Mouse (Mus musculus): Measurements from ENCODE around the gene Pdgfa. TPM values are rescaled to one million over a fixed set of nuclear protein-coding genes. Genes with fewer than 3 reads are reported as not detected.

The Pdgfa gene
- polyA plus RNA-seq, 1 experiment from 2014 or later, result 58.6 TPM

- ATAC-seq (ENCODE audit: low FRiP score, low TSS enrichment), result peak; percentile 75
- WGBS, result 35% methylated on average over 6 of the region's 6 CpGs
- H3K4me1 ChIP-seq (ENCODE audit: insufficient read depth, low read length), result peaks cover 17% of the 10 kb centered on the region
Measured at GRCm38 (mm10) chr5:139020595-139020994, 23.4 kb upstream of the Pdgfa start.

GRCm38 (mm10) chr5:139017371-139018124 lies 20.4 kb upstream of the Pdgfa start:
- H3K9me3 ChIP-seq (ENCODE audit: low read length), result no peaks in the 10 kb centered on the region
- peaks cover 24% of the 10 kb centered on the region for H3K4me1 ChIP-seq (ENCODE audit: insufficient read depth, low read length)
- no peak overlapping the region for H3K9ac ChIP-seq (replicated peaks; ENCODE audit: low read length)
- H3K27me3 ChIP-seq (ENCODE audit: insufficient read depth, low read length), result no peaks in the 10 kb centered on the region
- WGBS, result 69% methylated on average over 15 of the region's 15 CpGs
- H3K4me2 ChIP-seq (replicated peaks; ENCODE audit: low read depth, low read length), result no peak overlapping the region
- no peak overlapping the region for H3K4me3 ChIP-seq (ENCODE audit: low read length)
- ATAC-seq (ENCODE audit: low FRiP score, low TSS enrichment), result no peak
- no peaks in the 10 kb centered on the region for H3K36me3 ChIP-seq (ENCODE audit: insufficient read depth, low read length)
- no peak overlapping the region for H3K27ac ChIP-seq (ENCODE audit: low read length)

More at GRCm38 (mm10) chr5:139020595-139020994, 23.4 kb upstream of the Pdgfa start:
- Histone ChIP-seq H3K9me3 (ENCODE audit: low read length) (no peaks in the 10 kb centered on the region), H3K4me3 (ENCODE audit: low read length) (no peak overlapping the region), H3K36me3 (ENCODE audit: insufficient read depth, low read length) (no peaks in the 10 kb centered on the region), H3K27ac (ENCODE audit: low read length) (no peak overlapping the region), H3K9ac (replicated peaks; ENCODE audit: low read length) (no peak overlapping the region), H3K27me3 (ENCODE audit: insufficient read depth, low read length) (no peaks in the 10 kb centered on the region), H3K4me2 (replicated peaks; ENCODE audit: low read depth, low read length) (no peak overlapping the region)

- no peak overlapping the region for H3K4me3 ChIP-seq (ENCODE audit: low read length)
- no peak overlapping the region for H3K9ac ChIP-seq (replicated peaks; ENCODE audit: low read length)
- no peaks in the 10 kb centered on the region for H3K9me3 ChIP-seq (ENCODE audit: low read length)
- ATAC-seq (ENCODE audit: low FRiP score, low TSS enrichment), result peak; percentile 86
- H3K36me3 ChIP-seq (ENCODE audit: insufficient read depth, low read length), result no peaks in the 10 kb centered on the region
- peaks cover 18% of the 10 kb centered on the region for H3K4me1 ChIP-seq (ENCODE audit: insufficient read depth, low read length)
- H3K27ac ChIP-seq (ENCODE audit: low read length), result no peak overlapping the region
- WGBS, result 32% methylated on average over 3 of the region's 3 CpGs
- H3K27me3 ChIP-seq (ENCODE audit: insufficient read depth, low read length), result no peaks in the 10 kb centered on the region
- H3K4me2 ChIP-seq (replicated peaks; ENCODE audit: low read depth, low read length), result no peak overlapping the region
Measured at GRCm38 (mm10) chr5:139015097-139015496, 17.9 kb upstream of the Pdgfa start.

GRCm38 (mm10) chr5:139010649-139011048 lies 13.5 kb upstream of the Pdgfa start:
- H3K27ac ChIP-seq (ENCODE audit: low read length), result no peak overlapping the region
- no peak overlapping the region for H3K4me2 ChIP-seq (replicated peaks; ENCODE audit: low read depth, low read length)
- H3K9ac ChIP-seq (replicated peaks; ENCODE audit: low read length), result no peak overlapping the region
- H3K4me1 ChIP-seq (ENCODE audit: insufficient read depth, low read length), result peaks cover 8% of the 10 kb centered on the region
- H3K9me3 ChIP-seq (ENCODE audit: low read length), result no peaks in the 10 kb centered on the region
- H3K4me3 ChIP-seq (ENCODE audit: low read length), result no peak overlapping the region
- 0 out of 2 replicates have a peak, but pooled peaks cover 3% of the 10 kb centered on the region for H3K27me3 ChIP-seq (ENCODE audit: insufficient read depth, low read length)
- WGBS, result 55% methylated on average over 2 of the region's 2 CpGs
- H3K36me3 ChIP-seq (ENCODE audit: insufficient read depth, low read length), result no peaks in the 10 kb centered on the region
- no peak for ATAC-seq (ENCODE audit: low FRiP score, low TSS enrichment)

- Histone ChIP-seq H3K36me3 (ENCODE audit: insufficient read depth, low read length) (no peaks in the 10 kb centered on the region), H3K9ac (replicated peaks; ENCODE audit: low read length) (no peak overlapping the region), H3K4me2 (replicated peaks; ENCODE audit: low read depth, low read length) (no peak overlapping the region), H3K9me3 (ENCODE audit: low read length) (peaks cover under 1% of the 10 kb centered on the region; the same call in 1 of the 2 replicates), H3K27ac (ENCODE audit: low read length) (no peak overlapping the region), H3K27me3 (ENCODE audit: insufficient read depth, low read length) (0 out of 2 replicates have a peak, but pooled peaks cover 6% of the 10 kb centered on the region), H3K4me3 (ENCODE audit: low read length) (no peak overlapping the region), H3K4me1 (ENCODE audit: insufficient read depth, low read length) (no peaks in the 10 kb centered on the region)
- ATAC-seq (ENCODE audit: low FRiP score, low TSS enrichment), result peak; percentile 35; the same call in 1 of the 2 replicates
- WGBS, result 48% methylated on average over 4 of the region's 4 CpGs
Measured at GRCm38 (mm10) chr5:139007141-139007775, 10.1 kb upstream of the Pdgfa start.

- 0 out of 2 replicates have a peak, but pooled peaks cover 4% of the 10 kb centered on the region for H3K4me1 ChIP-seq (ENCODE audit: insufficient read depth, low read length)
- H3K9me3 ChIP-seq (ENCODE audit: low read length), result peaks cover 11% of the 10 kb centered on the region
- no peak overlapping the region for H3K4me3 ChIP-seq (ENCODE audit: low read length)
- H3K4me2 ChIP-seq (replicated peaks; ENCODE audit: low read depth, low read length), result no peak overlapping the region
- 87% methylated on average over 6 of the region's 6 CpGs for WGBS
- no peak overlapping the region for H3K9ac ChIP-seq (replicated peaks; ENCODE audit: low read length)
- no peak for ATAC-seq (ENCODE audit: low FRiP score, low TSS enrichment)
- 0 out of 2 replicates have a peak, but pooled peaks cover 6% of the 10 kb centered on the region for H3K27me3 ChIP-seq (ENCODE audit: insufficient read depth, low read length)
- no peaks in the 10 kb centered on the region for H3K36me3 ChIP-seq (ENCODE audit: insufficient read depth, low read length)
- H3K27ac ChIP-seq (ENCODE audit: low read length), result no peak overlapping the region
Measured at GRCm38 (mm10) chr5:139004588-139004987, 7.4 kb upstream of the Pdgfa start.

GRCm38 (mm10) chr5:138999716-139000115 lies 2.5 kb upstream of the Pdgfa start:
- Histone ChIP-seq H3K36me3 (ENCODE audit: insufficient read depth, low read length) (no peaks in the 10 kb centered on the region), H3K4me1 (ENCODE audit: insufficient read depth, low read length) (peaks cover 40% of the 10 kb centered on the region), H3K27ac (ENCODE audit: low read length) (no peak overlapping the region), H3K4me3 (ENCODE audit: low read length) (no peak overlapping the region), H3K9me3 (ENCODE audit: low read length) (peaks cover 11% of the 10 kb centered on the region), H3K9ac (replicated peaks; ENCODE audit: low read length) (no peak overlapping the region), H3K27me3 (ENCODE audit: insufficient read depth, low read length) (peaks cover 32% of the 10 kb centered on the region), H3K4me2 (replicated peaks; ENCODE audit: low read depth, low read length) (no peak overlapping the region)
- ATAC-seq (ENCODE audit: low FRiP score, low TSS enrichment), result no peak
- WGBS, result 57% methylated on average over 7 of the region's 7 CpGs

GRCm38 (mm10) chr5:138997936-138998580 lies 888 bp upstream of the Pdgfa start:
- peaks cover 34% of the 10 kb centered on the region for H3K27me3 ChIP-seq (ENCODE audit: insufficient read depth, low read length)
- 0 out of 2 replicates have a peak overlapping the region, but pooled peaks have one; percentile 23 for H3K27ac ChIP-seq (ENCODE audit: low read length)

GRCm38 (mm10) chr5:138996322-138997073 lies 672 bp downstream of the Pdgfa start:
- ATAC-seq (ENCODE audit: low FRiP score, low TSS enrichment), result peak; percentile 3; the same call in 1 of the 2 replicates
- Histone ChIP-seq H3K4me1 (ENCODE audit: insufficient read depth, low read length) (peaks cover 60% of the 10 kb centered on the region), H3K27ac (ENCODE audit: low read length) (peak overlapping the region; percentile 96), H3K27me3 (ENCODE audit: insufficient read depth, low read length) (peaks cover 47% of the 10 kb centered on the region), H3K4me2 (replicated peaks; ENCODE audit: low read depth, low read length) (peak overlapping the region; percentile 91), H3K36me3 (ENCODE audit: insufficient read depth, low read length) (no peaks in the 10 kb centered on the region), H3K9me3 (ENCODE audit: low read length) (peaks cover 3% of the 10 kb centered on the region; the same call in 1 of the 2 replicates), H3K4me3 (ENCODE audit: low read length) (peak overlapping the region; percentile 80), H3K9ac (replicated peaks; ENCODE audit: low read length) (peak overlapping the region; percentile 84)
- WGBS, result 9% methylated on average over 24 of the region's 24 CpGs

More at GRCm38 (mm10) chr5:138997936-138998580, 888 bp upstream of the Pdgfa start:
- Histone ChIP-seq H3K36me3 (ENCODE audit: insufficient read depth, low read length) (no peaks in the 10 kb centered on the region), H3K4me1 (ENCODE audit: insufficient read depth, low read length) (peaks cover 46% of the 10 kb centered on the region), H3K9ac (replicated peaks; ENCODE audit: low read length) (peak overlapping the region; percentile 84), H3K4me2 (replicated peaks; ENCODE audit: low read depth, low read length) (peak overlapping the region; percentile 91), H3K4me3 (ENCODE audit: low read length) (peak overlapping the region; percentile 80), H3K9me3 (ENCODE audit: low read length) (peaks cover 11% of the 10 kb centered on the region)
- ATAC-seq (ENCODE audit: low FRiP score, low TSS enrichment), result no peak
- WGBS, result under 1% methylated on average over 30 of the region's 30 CpGs
